ENCODE assay signal across 18 mouse cellular contexts in the genomic region with DNA sequence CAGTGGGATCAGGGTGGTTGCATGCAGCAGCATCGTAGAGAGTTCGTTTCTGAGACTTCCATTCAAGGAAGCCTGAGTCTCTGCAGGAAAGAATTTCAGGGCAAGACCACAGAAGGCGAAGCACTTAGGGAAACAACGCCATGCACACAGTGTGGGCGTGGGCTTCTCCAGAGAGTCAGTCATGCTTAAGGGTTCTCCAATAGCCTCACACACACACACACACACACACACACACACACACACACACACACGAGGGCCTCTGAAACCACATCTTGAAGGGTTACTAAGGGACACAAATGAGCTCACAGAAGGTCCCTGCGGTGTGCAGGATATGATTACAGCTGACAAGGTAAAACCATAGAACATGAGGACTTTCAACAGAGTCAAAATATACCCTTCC.
"Had no signal": no experiment of that assay in that cellular context is flagged by ENCODE, and none has a peak within 500 bp of the region (broad histone marks: within the 10 kb centered on the region; RNA-seq: fewer than 3 reads in every experiment).

No protein-coding gene starts in this region.

- H3K36me3 ChIP-seq: intestine, embryonic 15.5 days; liver, embryonic 12.5 days; liver, embryonic 15.5 days; midbrain, embryonic 13.5 days; neural tube, embryonic 12.5 days; neural tube, embryonic 15.5 days; stomach, embryonic 15.5 days had no signal

- H3K27me3 ChIP-seq: intestine, embryonic 15.5 days; liver, embryonic 12.5 days; liver, embryonic 15.5 days; midbrain, embryonic 13.5 days; neural tube, embryonic 12.5 days; neural tube, embryonic 15.5 days; stomach, embryonic 15.5 days had no signal

- DNase-seq: kidney, adult 11 months; kidney, adult 9 months; kidney, postnatal 14 days; kidney, postnatal 4 days; liver; lung, embryonic 14.5 days; right cerebral cortex, adult 18-20 months; right cerebral cortex, postnatal 25 days; spleen, adult 18-20 months; thymus, postnatal 4 days had no signal

- H3K4me2 ChIP-seq: intestine, embryonic 15.5 days; liver, embryonic 12.5 days; liver, embryonic 15.5 days; lung, embryonic 14.5 days; midbrain, embryonic 13.5 days; neural tube, embryonic 12.5 days; neural tube, embryonic 15.5 days; stomach, embryonic 15.5 days had no signal

- H3K9ac ChIP-seq: intestine, embryonic 15.5 days; liver, embryonic 12.5 days; liver, embryonic 15.5 days; lung, embryonic 14.5 days; midbrain, embryonic 13.5 days; neural tube, embryonic 12.5 days; neural tube, embryonic 15.5 days; stomach, embryonic 15.5 days had no signal

- ATAC-seq: intestine, embryonic 15.5 days; liver, embryonic 12.5 days; midbrain, embryonic 13.5 days had no signal

- H3K4me3 ChIP-seq: intestine, embryonic 15.5 days; liver, embryonic 12.5 days; liver, embryonic 15.5 days; midbrain, embryonic 13.5 days; neural tube, embryonic 12.5 days; neural tube, embryonic 15.5 days; stomach, embryonic 15.5 days had no signal

- H3K27ac ChIP-seq: intestine, embryonic 15.5 days; liver, embryonic 12.5 days; liver, embryonic 15.5 days; macrophage; midbrain, embryonic 13.5 days; neural tube, embryonic 12.5 days; neural tube, embryonic 15.5 days; stomach, embryonic 15.5 days had no signal

- H3K9me3 ChIP-seq: intestine, embryonic 15.5 days; liver, embryonic 12.5 days; liver, embryonic 15.5 days; midbrain, embryonic 13.5 days; neural tube, embryonic 12.5 days; neural tube, embryonic 15.5 days; stomach, embryonic 15.5 days had no signal

- H3K4me1 ChIP-seq: intestine, embryonic 15.5 days; liver, embryonic 12.5 days; liver, embryonic 15.5 days; stomach, embryonic 15.5 days had no signal
